29 mouse cellular contexts compared by ENCODE assay signal in the genomic region with DNA sequence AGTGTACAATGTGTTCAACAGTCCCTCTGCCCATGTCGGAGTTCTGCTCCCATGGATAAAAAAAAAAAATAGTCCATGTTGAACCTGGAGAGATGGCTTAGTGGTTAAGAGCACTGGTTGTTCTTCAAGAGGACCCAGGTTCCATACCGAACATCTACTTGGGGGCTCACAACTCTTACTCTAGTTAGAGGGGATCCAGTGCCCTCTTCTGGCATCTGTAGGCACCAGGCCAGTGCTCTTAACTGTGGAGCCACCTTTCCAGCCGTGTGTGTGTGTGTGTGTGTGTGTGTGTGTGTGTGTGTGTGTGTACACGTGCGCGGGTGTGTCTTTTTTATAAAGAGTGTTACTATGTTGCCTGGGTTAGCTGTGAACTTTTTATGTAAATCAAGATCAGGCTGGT. TPM values are rescaled to one million over a fixed set of nuclear protein-coding genes. Genes with fewer than 3 reads are reported as not detected.
DNase-seq lines count a peak whose midpoint lies in the region; ATAC-seq and TF ChIP-seq lines count a peak whose summit lies in the region.
"Had no signal": no experiment of that assay in that cellular context is flagged by ENCODE, and none has a peak within 500 bp of the region (broad histone marks: within the 10 kb centered on the region; RNA-seq: fewer than 3 reads in every experiment).

No protein-coding gene starts in this region.

- 49% methylated on average over 6 of the region's 6 CpGs for WGBS in thymus, adult 2 months
- 79% methylated on average over 6 of the region's 6 CpGs for WGBS in midbrain, postnatal 0 days

- no peaks in the 10 kb centered on the region for H3K27me3 ChIP-seq in thymus, adult 2 months (ENCODE audit: control insufficient read depth, insufficient read depth, low read length)
- no peaks in the 10 kb centered on the region for H3K27me3 ChIP-seq in splenic B cell, adult 2 months (ENCODE audit: control insufficient read depth, insufficient read depth, low read length, poor library complexity, severe bottlenecking)
- H3K27me3 ChIP-seq in midbrain, postnatal 0 days (ENCODE audit: insufficient read depth, low read length), result no peaks in the 10 kb centered on the region
- H3K27me3 ChIP-seq: embryonic facial prominence, embryonic 13.5 days; forebrain, embryonic 12.5 days; forebrain, embryonic 15.5 days had no signal

- H3K4me1 ChIP-seq in thymus, adult 2 months (replicated peaks; ENCODE audit: control insufficient read depth, insufficient read depth, low read length), result no peaks in the 10 kb centered on the region
- no peaks in the 10 kb centered on the region for H3K4me1 ChIP-seq in midbrain, postnatal 0 days (ENCODE audit: insufficient read depth, low read length)
- H3K4me1 ChIP-seq: embryonic facial prominence, embryonic 10.5 days; embryonic facial prominence, embryonic 13.5 days; forebrain, embryonic 12.5 days; forebrain, embryonic 15.5 days; heart, embryonic 12.5 days; heart, embryonic 15.5 days had no signal

- no peak overlapping the region for H3K4me2 ChIP-seq in midbrain, postnatal 0 days (ENCODE audit: low read depth, low read length, poor library complexity, severe bottlenecking)
- H3K4me2 ChIP-seq: embryonic facial prominence, embryonic 13.5 days; forebrain, embryonic 12.5 days; forebrain, embryonic 15.5 days; heart, embryonic 12.5 days; heart, embryonic 15.5 days; hindbrain, embryonic 14.5 days had no signal

- H3K36me3 ChIP-seq in thymus, adult 2 months (ENCODE audit: control insufficient read depth, insufficient read depth, low read length), result no peaks in the 10 kb centered on the region
- H3K36me3 ChIP-seq in splenic B cell, adult 2 months (ENCODE audit: control insufficient read depth, insufficient read depth, low read length, poor library complexity, severe bottlenecking), result no peaks in the 10 kb centered on the region
- H3K36me3 ChIP-seq in midbrain, postnatal 0 days (ENCODE audit: insufficient read depth, low read length), result no peaks in the 10 kb centered on the region
- H3K36me3 ChIP-seq: embryonic facial prominence, embryonic 10.5 days; embryonic facial prominence, embryonic 13.5 days; forebrain, embryonic 12.5 days; forebrain, embryonic 15.5 days; heart, embryonic 12.5 days; heart, embryonic 15.5 days had no signal

- no peak overlapping the region for H3K27ac ChIP-seq in thymus, adult 2 months (ENCODE audit: control insufficient read depth, insufficient read depth, low read length)
- H3K27ac ChIP-seq in midbrain, postnatal 0 days (ENCODE audit: low read depth, low read length), result no peak overlapping the region
- H3K27ac ChIP-seq: embryonic facial prominence, embryonic 10.5 days; embryonic facial prominence, embryonic 13.5 days; forebrain, embryonic 12.5 days; forebrain, embryonic 15.5 days; heart, embryonic 15.5 days; hindbrain, embryonic 14.5 days; hindbrain, postnatal 0 days had no signal

- no peak for TF ChIP-seq CTCF in thymus, adult 2 months (IDR thresholded peaks at IDR 0.05; ENCODE audit: borderline replicate concordance, control insufficient read depth, extremely low read depth, insufficient read depth, low read length, poor library complexity)
- TF ChIP-seq CTCF in midbrain, postnatal 0 days (IDR thresholded peaks at IDR 0.05), result no peak

- no peak for TF ChIP-seq POLR2A in thymus, adult 2 months (IDR thresholded peaks at IDR 0.05; ENCODE audit: control insufficient read depth, extremely low read depth, insufficient read depth, low read length, poor library complexity)

- H3K4me3 ChIP-seq in thymus, adult 2 months (ENCODE audit: control insufficient read depth, insufficient read depth, low read length), result no peak overlapping the region
- H3K4me3 ChIP-seq in midbrain, postnatal 0 days (ENCODE audit: low read depth, low read length), result no peak overlapping the region
- H3K4me3 ChIP-seq: embryonic facial prominence, embryonic 10.5 days; embryonic facial prominence, embryonic 13.5 days; erythroblast, embryonic 14.5 days; forebrain, embryonic 12.5 days; forebrain, embryonic 15.5 days; heart, embryonic 12.5 days; heart, embryonic 15.5 days had no signal

- intact Hi-C loops in heart, postnatal 36 days (cut with DNase I), result no loop called here

- ATAC-seq in midbrain, postnatal 0 days (ENCODE audit: low FRiP score), result no peak
- ATAC-seq: CD4-positive, CD25-positive, alpha-beta regulatory T cell, adult 4 months; forebrain, embryonic 15.5 days; hindbrain, postnatal 0 days; Patski had no signal

- DNase-seq in thymus, adult 2 months, result peak; percentile 24
- DNase-seq in thymus, postnatal 25 days, result no peak
- DNase-seq in thymus, postnatal 4 days, result peak; percentile 44
- DNase-seq in thymus, adult 18-20 months, result no peak
- peak; percentile 18 for DNase-seq in splenic B cell, adult 2 months (ENCODE audit: low read depth, low spot score)
- no peak for DNase-seq in midbrain, postnatal 0 days (ENCODE audit: low spot score)
- DNase-seq in heart, postnatal 36 days, result no peak
- DNase-seq: adrenal gland, postnatal 14 days; cerebellum, adult 11 months; cerebellum, adult 8-10 months; cerebellum, postnatal 10 days; cerebellum, postnatal 36 days; embryo, embryonic 11 days; gastrocnemius, postnatal 25 days; heart, adult 18-20 months; heart, postnatal 10 days; heart, postnatal 4 days had no signal

- no peaks in the 10 kb centered on the region for H3K9me3 ChIP-seq in midbrain, postnatal 0 days (ENCODE audit: low read length)
- H3K9me3 ChIP-seq: embryonic facial prominence, embryonic 10.5 days; embryonic facial prominence, embryonic 13.5 days; forebrain, embryonic 12.5 days; forebrain, embryonic 15.5 days; heart, embryonic 12.5 days; heart, embryonic 15.5 days had no signal

- H3K9ac ChIP-seq in midbrain, postnatal 0 days (replicated peaks; ENCODE audit: low read length, poor library complexity, severe bottlenecking), result no peak overlapping the region
- H3K9ac ChIP-seq: embryonic facial prominence, embryonic 13.5 days; forebrain, embryonic 12.5 days; forebrain, embryonic 15.5 days; heart, embryonic 12.5 days; heart, embryonic 15.5 days; hindbrain, embryonic 14.5 days had no signal

RNA-seq across cellular contexts. Expression of a gene that starts 11.3 kb away (rescaled TPM):
- 1.7 and 2.5 TPM in 2 replicates for polyA plus RNA-seq in thymus, adult 2 months (2012; rRNA removed)
- 3.2 and 4.3 TPM in 2 replicates for total RNA-seq in midbrain, postnatal 0 days (2014; rRNA removed)
- polyA plus RNA-seq in midbrain, postnatal 0 days (2015; fragmentation: Nextera tagmentation; extraction: Ambion mirVana), result 2.9 and 3.7 TPM in 2 replicates
- under 1 TPM; 0.31 to 0.51 TPM for total RNA-seq in heart, postnatal 36 days (2021)
- polyA plus RNA-seq: C2C12; erythroblast, embryonic 14.5 days; Patski had no signal

RNA-seq across cellular contexts. Expression of a gene that starts 22.1 kb away (rescaled TPM):
- 254 and 284 TPM in 2 replicates for polyA plus RNA-seq in thymus, adult 2 months (2012; rRNA removed)
- total RNA-seq in midbrain, postnatal 0 days (2014; rRNA removed), result 289 and 329 TPM in 2 replicates
- 286 and 292 TPM in 2 replicates for polyA plus RNA-seq in midbrain, postnatal 0 days (2015; fragmentation: Nextera tagmentation; extraction: Ambion mirVana)
- total RNA-seq in heart, postnatal 36 days (2021), result 100 to 1,000 TPM; 130 to 132 TPM

RNA-seq across cellular contexts. Expression of a gene that starts 29.7 kb away (rescaled TPM):
- 34.7 and 37.5 TPM in 2 replicates for polyA plus RNA-seq in thymus, adult 2 months (2012; rRNA removed)
- total RNA-seq in midbrain, postnatal 0 days (2014; rRNA removed), result 1.7 and 1.8 TPM in 2 replicates
- polyA plus RNA-seq in midbrain, postnatal 0 days (2015; fragmentation: Nextera tagmentation; extraction: Ambion mirVana), result 2.2 and 2.4 TPM in 2 replicates
- total RNA-seq in heart, postnatal 36 days (2021), result 1 to 10 TPM; 2.8 to 3.2 TPM
- polyA plus RNA-seq: erythroblast, embryonic 14.5 days; Patski had no signal

RNA-seq across cellular contexts. Expression of a gene that starts 32.4 kb away (rescaled TPM):
- 2.2 and 2.7 TPM in 2 replicates for polyA plus RNA-seq in thymus, adult 2 months (2012; rRNA removed)
- 33.3 and 35.0 TPM in 2 replicates for total RNA-seq in midbrain, postnatal 0 days (2014; rRNA removed)
- polyA plus RNA-seq in midbrain, postnatal 0 days (2015; fragmentation: Nextera tagmentation; extraction: Ambion mirVana), result 10.4 and 13.1 TPM in 2 replicates
- under 1 TPM; 0.44 to 0.89 TPM for total RNA-seq in heart, postnatal 36 days (2021)

RNA-seq across cellular contexts. Expression of a gene that starts 32.6 kb away (rescaled TPM):
- polyA plus RNA-seq in thymus, adult 2 months (2012; rRNA removed), result 0.53 and 0.66 TPM in 2 replicates
- total RNA-seq in midbrain, postnatal 0 days (2014; rRNA removed), result 0.49 and 1.3 TPM in 2 replicates
- 0.35 and 0.69 TPM in 2 replicates for polyA plus RNA-seq in midbrain, postnatal 0 days (2015; fragmentation: Nextera tagmentation; extraction: Ambion mirVana)
- total RNA-seq in heart, postnatal 36 days (2021), result under 1 TPM; 0.19 to 0.31 TPM
- polyA plus RNA-seq: CD4-positive, CD25-positive, alpha-beta regulatory T cell, adult 4 months had no signal

Comparison
In these comparisons a context has a peak if more than half of its experiments do, and no peak if none do; other contexts are left out.
1. DNase-seq: peak in thymus, adult 2 months (single experiment), thymus, postnatal 4 days (single experiment) and splenic B cell, adult 2 months (single experiment); none in thymus, postnatal 25 days (single experiment), thymus, adult 18-20 months (0 of 2), midbrain, postnatal 0 days (single experiment) and heart, postnatal 36 days (0 of 2).